Mouse (Mus musculus) MEL (cell line): ENCODE results near the gene Angptl3. TPM values are rescaled to one million over a fixed set of nuclear protein-coding genes. Genes with fewer than 3 reads are reported as not detected.

ENCODE experiments used
- DNase-seq: peaks from one replicate; pipeline ENCODE4 v3.0.0; 2011; ENCODE audit warnings: low read depth, low spot score
- H3K27ac ChIP-seq: 2 replicates; pipeline ENCODE4 v1.5.1; 2012; ENCODE audit warnings: low read depth, mild to moderate bottlenecking, control low read depth, low read length, moderate library complexity; ENCODE audit not compliant: control insufficient read depth
- H3K27me3 ChIP-seq, 2 experiments: fragments of 150-350 bp in 1 of 2; sonication (generic) in 1 of 2; 2 replicates each; pipeline ENCODE4 v1.6.1; 2012; ENCODE audit warnings: low read length in 2 of 2, mild to moderate bottlenecking in 2 of 2, improper control_type of control experiment in 1 of 2, moderate library complexity in 1 of 2; ENCODE audit not compliant: insufficient read depth in 2 of 2, control insufficient read depth in 1 of 2
- H3K36me3 ChIP-seq, 2 experiments: 2 replicates each; pipeline ENCODE4 v1.6.1; 2012 to 2014; ENCODE audit warnings: low read length in 2 of 2, improper control_type of control experiment in 1 of 2, inconsistent platforms in 1 of 2, mild to moderate bottlenecking in 1 of 2; ENCODE audit not compliant: insufficient read depth in 2 of 2, control insufficient read depth in 1 of 2
- H3K4me1 ChIP-seq, 2 experiments: fragments of 150-350 bp in 1 of 2; sonication (generic) in 1 of 2; 2 replicates each; pipeline ENCODE4 v1.6.1; 2012; ENCODE audit warnings: low read length in 2 of 2, improper control_type of control experiment in 1 of 2, mild to moderate bottlenecking in 1 of 2; ENCODE audit not compliant: insufficient read depth in 2 of 2, control insufficient read depth in 1 of 2
- H3K4me3 ChIP-seq, 2 experiments: fragments of 150-350 bp in 1 of 2; sonication (generic) in 1 of 2; 2 replicates each; pipeline ENCODE4 v1.5.1; 2012; ENCODE audit warnings: low read depth in 2 of 2, low read length in 2 of 2, mild to moderate bottlenecking in 2 of 2, moderate library complexity in 2 of 2, control low read depth in 1 of 2, improper control_type of control experiment in 1 of 2; ENCODE audit not compliant: control insufficient read depth in 1 of 2, insufficient read depth in 1 of 2
- H3K79me2 ChIP-seq: 2 replicates; pipeline ENCODE4 v1.6.1; 2012; ENCODE audit warnings: mild to moderate bottlenecking, low read length, moderate library complexity; ENCODE audit not compliant: control insufficient read depth, poor library complexity, insufficient read depth
- H3K9ac ChIP-seq: 2 replicates; pipeline ENCODE4 v1.6.1; 2012; ENCODE audit warnings: low read depth, mild to moderate bottlenecking, control low read depth, low read length, moderate library complexity; ENCODE audit not compliant: control insufficient read depth, poor library complexity, severe bottlenecking
- H3K9me3 ChIP-seq: fragments of 150-350 bp; sonication (generic); replicated peaks from 2 replicates; pipeline ENCODE4 v1.6.1; 2012; ENCODE audit warnings: mild to moderate bottlenecking, low read length, improper control_type of control experiment, moderate library complexity; ENCODE audit not compliant: insufficient read depth
- CHD2 ChIP-seq: IDR thresholded peaks from 2 replicates; pipeline ENCODE4 v1.6.1; 2011; ENCODE audit warnings: low read length, improper control_type of control experiment
- CTCF ChIP-seq, 3 experiments: IDR thresholded peaks in 2 of 3; conservative IDR thresholded peaks in 1 of 3; 2 replicates each; pipeline ENCODE4 v1.5.1; 2011 to 2012; ENCODE audit warnings: low read length in 3 of 3, low read depth in 2 of 3, mild to moderate bottlenecking in 2 of 3, improper control_type of control experiment in 1 of 3, inconsistent platforms in 1 of 3, mixed read lengths in 1 of 3, moderate library complexity in 1 of 3; ENCODE audit not compliant: control insufficient read depth in 1 of 3, insufficient read depth in 1 of 3, poor library complexity in 1 of 3, severe bottlenecking in 1 of 3
- E2F4 ChIP-seq: IDR thresholded peaks from 2 replicates; pipeline ENCODE4 v1.6.1; 2011; ENCODE audit warnings: low read depth, low read length, improper control_type of control experiment, borderline replicate concordance
- ELF1 ChIP-seq: IDR thresholded peaks from 2 replicates; pipeline ENCODE4 v1.6.1; 2014; ENCODE audit warnings: low read depth, mild to moderate bottlenecking, inconsistent platforms, low read length, improper control_type of control experiment, moderate library complexity
- GABPA ChIP-seq: IDR thresholded peaks from 2 replicates; pipeline ENCODE4 v1.6.1; 2012; ENCODE audit warnings: low read depth, mild to moderate bottlenecking, inconsistent platforms, low read length, improper control_type of control experiment, moderate library complexity
- GATA1 ChIP-seq: IDR thresholded peaks from 2 replicates; pipeline ENCODE4 v1.6.1; 2011; ENCODE audit warnings: low read depth, low read length, improper control_type of control experiment
- JUND ChIP-seq: IDR thresholded peaks from 2 replicates; pipeline ENCODE4 v1.6.1; 2011; ENCODE audit warnings: low read depth, mild to moderate bottlenecking, improper control_type of control experiment, low read length
- KAT2A ChIP-seq: conservative IDR thresholded peaks from 2 replicates; pipeline ENCODE4 v1.6.1; 2012; ENCODE audit warnings: low read depth, low read length, improper control_type of control experiment, inconsistent platforms
- MEF2A ChIP-seq: IDR thresholded peaks from 2 replicates; pipeline ENCODE4 v1.6.1; 2014; ENCODE audit warnings: low read depth, mild to moderate bottlenecking, inconsistent platforms, low read length, improper control_type of control experiment; ENCODE audit not compliant: poor library complexity, insufficient replicate concordance, severe bottlenecking; ENCODE audit errors: extremely low read depth
- MXI1 ChIP-seq: IDR thresholded peaks from 2 replicates; pipeline ENCODE4 v1.6.1; 2011; ENCODE audit warnings: mild to moderate bottlenecking, low read depth, low read length, improper control_type of control experiment
- POLR2A ChIP-seq, 2 experiments: IDR thresholded peaks; 2 replicates each; pipeline ENCODE4 v1.6.1; 2011 to 2012; ENCODE audit warnings: low read length in 2 of 2, mild to moderate bottlenecking in 2 of 2, control low read depth in 1 of 2, improper control_type of control experiment in 1 of 2, low read depth in 1 of 2, moderate library complexity in 1 of 2; ENCODE audit not compliant: control insufficient read depth in 1 of 2, insufficient read depth in 1 of 2, poor library complexity in 1 of 2
- POLR2AphosphoS2 ChIP-seq: IDR thresholded peaks from 2 replicates; pipeline ENCODE4 v1.6.1; 2011; ENCODE audit warnings: low read length, improper control_type of control experiment
- POLR2AphosphoS5 ChIP-seq: IDR thresholded peaks from 2 replicates; pipeline ENCODE4 v1.6.1; 2012; ENCODE audit warnings: low read depth, borderline replicate concordance, mild to moderate bottlenecking, inconsistent platforms, low read length, moderate library complexity, mixed read lengths
- RAD21 ChIP-seq: IDR thresholded peaks from 2 replicates; pipeline ENCODE4 v1.6.1; 2011; ENCODE audit warnings: mild to moderate bottlenecking, low read depth, low read length, improper control_type of control experiment
- SIN3A ChIP-seq: IDR thresholded peaks from 2 replicates; pipeline ENCODE4 v1.6.1; 2012; ENCODE audit warnings: low read length, improper control_type of control experiment, inconsistent platforms
- SMC3 ChIP-seq: IDR thresholded peaks from 2 replicates; pipeline ENCODE4 v1.6.1; 2011; ENCODE audit warnings: low read depth, low read length, improper control_type of control experiment
- TAL1 ChIP-seq: IDR thresholded peaks from 2 replicates; pipeline ENCODE4 v1.6.1; 2012; ENCODE audit warnings: mild to moderate bottlenecking, inconsistent platforms, low read length, moderate library complexity, mixed read lengths
- UBTF ChIP-seq: IDR thresholded peaks from 2 replicates; pipeline ENCODE4 v1.6.1; 2012; ENCODE audit warnings: low read depth, mild to moderate bottlenecking, inconsistent platforms, low read length, improper control_type of control experiment, moderate library complexity, borderline replicate concordance; ENCODE audit not compliant: insufficient read depth
- USF2 ChIP-seq, 2 experiments: IDR thresholded peaks; 2 replicates each; pipeline ENCODE4 v1.6.1; 2011 to 2012; ENCODE audit warnings: improper control_type of control experiment in 2 of 2, low read length in 2 of 2, borderline replicate concordance in 1 of 2, inconsistent platforms in 1 of 2, low read depth in 1 of 2, mild to moderate bottlenecking in 1 of 2; ENCODE audit not compliant: insufficient read depth in 1 of 2
- ZC3H11A ChIP-seq: IDR thresholded peaks from 2 replicates; pipeline ENCODE4 v1.6.1; 2012; ENCODE audit warnings: low read depth, mild to moderate bottlenecking, inconsistent platforms, low read length, improper control_type of control experiment
- ZNF384 ChIP-seq: IDR thresholded peaks from 2 replicates; pipeline ENCODE4 v1.6.1; 2012; ENCODE audit warnings: low read depth, mild to moderate bottlenecking, inconsistent platforms, low read length, improper control_type of control experiment
- polyA plus RNA-seq, 2 experiments: library from polyadenylated mRNA; stranded (reverse) in 1 of 2; unstranded in 1 of 2; fragments of >175 nt in 1 of 2; fragments of >200 nt in 1 of 2; gene quantifications; 2 replicates each; pipeline versions ENCODE4 v1.2.1 to v1.2.4; 2012; ENCODE audit warnings: low replicate concordance in 2 of 2, low read depth in 1 of 2; ENCODE audit not compliant: insufficient read length in 2 of 2, insufficient read depth in 1 of 2, missing spikeins in 1 of 2
- total RNA-seq: library from RNA; depleted of rRNA; stranded (reverse); fragments of 300-350 nt; gene quantifications from 2 replicates; pipeline ENCODE4 v1.2.3, GENCODE M21; 2012

Gene Angptl3
- total and polyA plus RNA-seq, 3 experiments, result 0.04 to 0.12 TPM; not detected in 1

DNA sequence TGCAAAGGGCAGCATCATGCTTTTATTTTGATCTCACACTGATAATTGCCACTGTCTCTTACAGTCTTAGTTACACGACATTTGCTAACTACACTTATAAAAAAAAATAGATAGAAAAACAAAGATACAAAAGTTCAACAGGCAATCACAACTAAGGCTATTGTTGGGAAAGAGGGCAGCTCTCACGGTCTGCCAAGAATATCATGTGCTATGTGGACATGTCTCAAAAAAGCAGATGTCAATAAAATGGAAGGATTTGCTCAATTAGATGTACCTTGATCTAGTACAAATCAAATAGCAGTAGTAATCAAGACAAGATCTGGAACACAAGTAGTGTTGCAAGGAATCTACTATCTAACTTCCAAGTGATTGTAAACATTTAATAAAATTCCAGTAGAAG, 17.8 kb downstream of the Angptl3 start:
- H3K79me2 ChIP-seq, result no peaks in the 10 kb centered on the region
- no peak for TF ChIP-seq POLR2AphosphoS2
- no peak for TF ChIP-seq SMC3
- no peak for TF ChIP-seq RAD21
- no peak for TF ChIP-seq GATA1
- TF ChIP-seq POLR2A (IDR thresholded peaks at IDR 0.05; ENCODE audit: control insufficient read depth in 1 of 2, insufficient read depth in 1 of 2, low read depth in 1 of 2, low read length in 2 of 2, poor library complexity in 1 of 2), result no peak
- no peak for TF ChIP-seq USF2 (IDR thresholded peaks at IDR 0.05; ENCODE audit: borderline replicate concordance in 1 of 2, insufficient read depth in 1 of 2, low read depth in 1 of 2, low read length in 2 of 2)
- TF ChIP-seq E2F4, result no peak
- no peak for TF ChIP-seq ELF1
- no peak for TF ChIP-seq GABPA
- no peak for TF ChIP-seq MEF2A
- TF ChIP-seq KAT2A, result no peak
- TF ChIP-seq MXI1, result no peak
- no peak for TF ChIP-seq POLR2AphosphoS5
- TF ChIP-seq CTCF (IDR thresholded peaks at IDR 0.05 in 2 of 3, conservative IDR thresholded peaks at IDR 0.05 in 1 of 3; ENCODE audit: control insufficient read depth in 1 of 3, insufficient read depth in 1 of 3, low read depth in 2 of 3, low read length in 3 of 3, poor library complexity in 1 of 3, severe bottlenecking in 1 of 3), result no peak
- DNase-seq, result no peak
- no peaks in the 10 kb centered on the region for H3K4me1 ChIP-seq
- no peaks in the 10 kb centered on the region for H3K9me3 ChIP-seq
- H3K27ac ChIP-seq, result no peak overlapping the region
- H3K9ac ChIP-seq, result no peak overlapping the region
- no peaks in the 10 kb centered on the region for H3K27me3 ChIP-seq
- H3K4me3 ChIP-seq, result no peak overlapping the region
- peaks cover 0 to 5% of the 10 kb centered on the region in 2 experiments; a peak in 2 of 4 replicates for H3K36me3 ChIP-seq

GRCm38 (mm10) chr4:99064524-99064923, 33.8 kb downstream of the Angptl3 start:
- Histone ChIP-seq H3K27me3 (no peaks in the 10 kb centered on the region), H3K79me2 (no peaks in the 10 kb centered on the region), H3K4me3 (no peak overlapping the region), H3K27ac (no peak overlapping the region), H3K9me3 (no peaks in the 10 kb centered on the region), H3K4me1 (no peaks in the 10 kb centered on the region; a peak in 1 of 4 replicates), H3K36me3 (peaks cover 2 to 4% of the 10 kb centered on the region in 2 experiments; a peak in 2 of 4 replicates), H3K9ac (no peak overlapping the region)
- TF ChIP-seq GABPA (no peak), CHD2 (no peak), SIN3A (no peak), TAL1 (no peak), ZC3H11A (no peak), JUND (no peak), POLR2AphosphoS2 (no peak), ZNF384 (no peak), MEF2A (no peak), UBTF (no peak)
- DNase-seq, result no peak
